Mouse (Mus musculus) left cerebral cortex, adult 9 months (tissue): Measurements from ENCODE around the gene Lrmda.
"Not testable (repeated sequence)": the region's sequence is repeated elsewhere in the genome, so short reads cannot be mapped to it uniquely, and the experiment has no call there.

Experiments
- DNase-seq, 2 experiments: peaks; one replicate each; pipeline ENCODE4 v3.0.0; 2022; ENCODE audit warnings: low spot score in 2 of 2

The Lrmda gene

DNA sequence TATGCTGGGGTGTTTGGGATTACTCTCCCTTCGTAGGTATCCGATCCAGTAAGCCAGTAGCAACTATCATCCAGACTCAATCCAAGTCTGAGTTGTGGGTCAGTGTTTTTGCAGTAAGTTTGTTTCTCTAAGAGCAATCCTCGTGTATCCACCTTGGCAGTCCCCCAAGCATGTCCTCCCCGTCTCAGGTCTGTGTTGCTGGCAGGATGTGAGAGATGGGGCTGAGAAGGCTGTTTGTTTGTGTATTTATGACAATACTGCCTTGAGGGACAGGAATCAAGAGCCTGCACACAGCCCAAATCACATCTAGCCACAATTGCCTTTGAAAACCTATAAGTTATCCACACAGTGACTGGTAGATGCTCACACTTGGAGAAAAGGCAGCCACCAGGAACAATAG is 567.3 kb downstream of the Lrmda start:
- no peak for DNase-seq

DNA sequence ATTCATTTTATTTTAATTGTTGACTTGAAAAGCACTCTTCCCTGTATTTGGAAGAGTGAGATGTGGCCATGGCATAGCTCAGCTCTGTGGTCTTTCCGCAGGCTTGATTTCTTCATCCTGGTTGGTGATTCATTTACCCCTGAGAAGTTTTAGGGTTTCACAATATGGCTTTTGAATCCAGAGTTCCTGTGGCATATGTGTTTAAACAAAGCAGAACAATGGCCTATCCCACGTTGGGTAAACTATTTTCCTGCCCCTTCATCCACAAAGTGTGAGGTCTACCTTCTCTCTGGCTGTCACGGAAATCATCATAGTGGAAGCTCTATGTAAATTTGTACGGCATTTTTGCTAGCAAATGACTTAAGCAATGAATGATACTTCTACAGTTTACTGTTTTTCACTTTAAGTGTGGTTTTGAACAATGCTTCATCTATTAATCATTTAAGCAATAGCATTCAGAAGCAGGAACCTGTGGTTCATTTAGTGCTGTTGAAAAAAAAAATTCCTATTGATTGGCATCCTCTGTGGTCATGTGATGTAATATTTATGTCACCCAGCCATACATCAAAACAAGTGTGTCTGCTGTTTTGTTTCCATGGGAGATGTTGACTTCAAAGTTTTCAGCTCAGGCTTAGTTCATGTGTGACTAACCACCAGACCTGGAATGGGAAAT is 567.9 kb downstream of the Lrmda start:
- DNase-seq, result no peak

DNA sequence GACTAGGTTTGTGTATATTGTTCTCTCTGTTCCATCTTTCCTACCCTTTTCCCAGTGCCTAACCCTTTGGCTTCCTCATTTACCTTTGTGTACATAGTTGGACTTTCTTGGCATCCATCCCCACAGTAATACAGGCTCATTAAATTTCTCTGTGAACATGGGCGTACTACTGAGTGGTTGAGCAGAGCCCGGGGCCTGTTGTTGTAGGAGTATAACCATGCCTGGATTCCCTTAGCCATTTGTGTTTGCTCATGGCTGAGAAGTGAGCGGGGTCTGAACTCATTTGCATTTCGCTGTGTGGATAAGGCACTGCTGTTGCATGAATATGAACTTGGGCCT is 568.4 kb downstream of the Lrmda start:
- DNase-seq, result no peak

DNA sequence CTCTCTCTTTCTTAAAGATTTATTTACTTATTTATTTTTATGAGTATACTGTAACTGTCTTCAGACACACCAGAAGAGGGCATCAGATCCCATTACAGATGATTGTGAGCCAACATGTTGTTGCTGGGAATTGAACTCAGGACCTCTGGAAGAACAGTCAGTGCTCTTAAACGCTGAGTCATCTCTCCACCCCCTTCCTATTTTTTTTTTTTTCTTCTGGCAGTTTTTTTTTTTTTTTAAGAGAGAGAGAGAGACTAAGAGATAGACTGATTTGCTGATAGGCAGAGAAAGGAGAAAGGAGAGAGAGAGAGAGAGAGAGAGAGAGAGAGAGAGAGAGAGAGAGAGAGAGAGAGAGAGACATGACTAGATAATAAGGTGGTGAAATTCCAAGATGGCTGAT is 568.9 kb downstream of the Lrmda start:
- not testable (repeated sequence) for DNase-seq

DNA sequence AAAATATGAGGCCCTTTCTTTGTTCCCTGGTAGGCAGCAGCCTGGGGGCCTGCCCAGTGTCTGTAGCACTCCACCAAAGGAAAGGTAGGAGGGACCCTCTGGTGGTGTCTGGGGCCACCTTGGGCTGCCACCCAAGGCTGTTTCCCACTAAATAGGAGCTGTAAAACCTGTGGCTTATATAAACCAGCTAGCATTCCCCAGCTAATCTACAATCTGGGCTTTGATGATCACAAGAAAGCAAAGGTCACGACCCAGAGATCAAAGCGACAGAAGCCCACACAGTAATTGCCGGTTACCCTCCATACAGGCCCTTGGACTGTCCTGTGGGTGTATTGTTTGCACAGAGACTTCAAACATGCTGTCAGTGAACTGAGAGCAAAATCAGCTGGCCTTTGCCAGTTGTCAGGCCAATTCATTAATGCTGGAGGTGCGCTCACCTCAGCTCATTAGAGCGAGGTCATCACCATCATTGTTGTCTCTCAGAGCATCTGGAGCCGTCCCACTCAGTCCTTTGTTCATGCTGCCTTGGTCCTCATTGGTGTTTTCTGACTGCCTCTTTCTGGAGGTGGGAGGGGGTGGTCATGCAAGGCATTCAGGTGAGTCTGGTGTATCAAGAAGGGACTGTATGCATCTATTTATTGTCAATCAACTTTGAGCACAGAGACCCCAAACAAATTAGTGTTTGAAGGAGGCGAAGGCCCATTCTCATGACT is 570.1 kb downstream of the Lrmda start:
- no peak for DNase-seq

DNA sequence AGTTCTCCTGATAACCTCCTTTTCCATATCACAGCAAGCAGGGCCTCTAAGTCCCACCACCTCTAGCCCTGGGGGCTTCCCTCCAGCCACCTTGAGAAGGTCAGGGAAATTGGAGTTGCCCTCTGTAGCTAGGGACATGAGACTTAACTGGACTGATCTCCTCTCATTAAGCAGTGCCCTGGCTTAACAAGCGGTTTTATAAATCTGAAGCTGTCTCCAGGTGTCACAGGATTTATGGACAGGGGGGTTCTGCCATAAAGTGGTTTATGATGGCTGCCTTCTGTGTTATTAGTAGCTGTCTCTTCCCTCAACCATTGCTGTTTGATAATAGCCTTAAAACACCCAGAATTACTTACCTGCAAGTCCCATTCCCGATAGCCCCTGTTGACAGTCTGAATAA is 571.7 kb downstream of the Lrmda start:
- DNase-seq, result no peak

DNA sequence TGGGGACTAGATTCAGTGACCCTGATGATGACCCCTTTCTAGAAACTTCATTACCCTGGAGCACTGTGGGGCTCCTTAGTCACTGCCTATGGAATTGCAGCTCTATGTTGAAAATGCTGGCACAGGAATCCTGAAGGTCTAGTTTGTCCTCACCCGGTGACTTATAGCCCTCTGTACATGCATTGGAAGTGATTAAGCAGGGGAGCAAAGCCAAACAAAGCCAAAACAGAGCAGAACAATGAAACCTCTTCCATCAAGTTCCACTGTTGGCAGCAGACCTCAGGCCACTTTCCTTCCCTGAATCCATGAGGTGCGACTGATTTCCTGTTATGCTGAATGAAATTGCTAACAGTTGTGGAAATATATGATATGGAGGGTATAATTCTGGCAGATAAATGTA is 578.0 kb downstream of the Lrmda start:
- no peak for DNase-seq

DNA sequence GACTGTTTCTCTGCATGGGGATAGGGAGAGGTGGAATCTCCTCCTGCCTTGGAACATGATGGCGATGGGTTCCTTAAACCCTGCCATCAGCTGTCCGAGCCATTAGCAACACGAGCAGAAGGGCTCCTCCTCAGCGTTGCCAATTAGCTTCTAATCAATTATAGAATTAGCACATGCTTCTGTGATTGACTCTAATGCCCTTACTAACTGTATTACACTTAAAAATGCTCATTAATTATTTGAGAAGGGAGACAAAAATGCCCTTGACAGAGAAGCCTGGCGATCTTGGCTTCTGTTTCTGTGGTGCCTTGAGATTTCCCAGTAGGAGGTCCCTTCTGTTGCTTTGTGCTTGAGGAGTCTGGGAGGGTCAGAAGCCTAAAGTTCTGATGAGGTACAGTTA is 579.1 kb downstream of the Lrmda start:
- no peak for DNase-seq

DNA sequence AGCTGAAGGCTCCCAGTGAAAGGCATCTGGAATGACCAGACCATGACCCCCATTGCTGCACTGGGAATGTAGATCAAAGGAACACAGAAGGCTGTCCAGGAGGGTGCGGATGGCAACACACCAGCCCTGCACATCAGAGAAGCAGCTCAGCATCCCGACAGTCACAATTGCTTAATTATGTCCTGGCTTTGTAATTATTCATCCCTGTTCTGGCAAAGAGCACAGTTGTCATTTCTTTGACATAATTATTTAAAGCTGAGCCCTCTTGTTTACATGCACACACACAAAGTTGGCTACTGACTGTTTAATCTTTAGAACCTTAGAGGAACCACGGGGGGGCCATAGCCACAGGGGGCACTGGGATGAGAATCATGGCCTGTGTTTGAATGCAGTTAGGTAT is 580.7 kb downstream of the Lrmda start:
- no peak for DNase-seq

DNA sequence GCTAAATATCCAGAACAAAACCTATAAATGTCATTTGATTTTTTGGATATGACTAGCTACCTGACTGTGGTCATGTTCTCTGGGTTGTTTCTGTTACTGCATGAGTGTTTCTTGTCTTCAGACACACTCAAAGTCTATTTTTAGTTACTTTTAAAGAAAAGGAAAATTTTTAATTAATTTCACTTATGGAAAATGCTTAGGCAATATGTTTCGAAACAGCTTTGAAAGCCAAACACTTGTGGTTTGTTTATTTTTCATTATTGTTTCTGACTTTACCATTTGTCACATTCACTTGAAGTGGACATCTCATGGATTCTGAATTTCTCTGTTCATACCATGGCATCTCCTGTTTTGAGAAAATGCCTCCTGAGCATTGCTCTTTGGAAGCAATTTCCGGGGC is 582.8 kb downstream of the Lrmda start:
- no peak for DNase-seq

DNA sequence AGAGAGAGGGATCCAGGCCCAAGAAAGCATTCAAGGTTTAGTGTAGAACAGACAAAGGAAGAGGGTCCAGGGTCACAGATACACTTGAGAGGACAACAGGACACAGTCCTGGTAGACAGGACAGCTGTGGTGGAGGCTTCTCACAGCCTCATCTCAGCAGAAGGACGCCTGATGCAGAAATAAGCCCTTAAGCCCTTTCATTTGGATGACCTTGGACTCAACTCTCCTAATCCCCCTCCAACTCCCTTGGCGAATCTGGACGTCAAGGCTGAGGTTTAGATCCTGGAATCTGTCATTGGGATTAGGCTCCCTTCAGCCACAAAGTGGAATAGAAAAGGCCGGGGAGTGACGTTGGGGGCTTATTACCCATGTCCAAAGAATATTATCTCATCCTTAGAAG is 589.1 kb downstream of the Lrmda start:
- DNase-seq, result no peak

DNA sequence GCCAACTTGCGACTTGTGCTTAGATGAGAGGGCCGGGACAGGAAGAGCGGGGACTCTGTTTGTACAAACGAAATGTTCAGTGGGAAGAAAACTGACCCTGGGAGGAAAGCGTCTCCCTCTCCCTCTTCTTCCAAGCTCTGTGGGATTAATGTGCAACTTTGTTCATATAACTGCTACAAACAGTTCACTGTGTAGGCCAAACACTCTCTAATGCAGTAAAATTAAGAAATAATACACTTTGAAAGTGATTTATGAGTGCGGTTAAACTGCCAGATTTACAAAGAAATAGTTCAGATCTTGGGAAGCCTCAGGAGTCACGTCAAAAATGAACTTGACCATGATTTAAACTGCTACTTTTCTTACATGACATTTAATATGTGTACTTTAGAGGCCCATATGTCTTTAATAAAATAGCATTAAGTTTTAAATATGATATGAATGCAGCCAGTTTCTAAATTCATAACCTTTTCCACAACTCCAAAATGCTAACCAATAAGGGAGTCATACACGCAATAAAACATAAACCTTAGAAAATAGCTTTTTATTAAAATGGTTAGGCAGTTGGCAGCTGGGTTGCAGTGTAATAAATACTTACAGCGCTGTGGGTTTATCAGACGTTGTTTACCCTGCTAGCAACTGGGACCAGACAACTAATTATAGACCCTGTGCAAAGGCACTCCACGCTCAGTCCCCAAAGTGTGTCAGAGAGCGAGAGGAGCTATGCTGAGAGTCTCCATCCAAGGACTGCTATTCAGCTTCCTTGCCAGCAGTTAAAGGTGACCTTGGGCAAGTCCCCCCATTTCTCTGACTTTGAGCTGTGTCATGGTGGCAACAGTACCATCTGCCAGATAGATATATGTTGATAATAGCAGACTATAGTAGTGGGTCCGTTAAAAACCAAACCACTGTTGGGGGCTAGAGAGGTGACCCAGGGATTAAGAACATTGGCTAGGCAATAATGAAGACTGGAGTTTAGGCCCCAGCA is 590.0 kb downstream of the Lrmda start:
- no peak for DNase-seq

DNA sequence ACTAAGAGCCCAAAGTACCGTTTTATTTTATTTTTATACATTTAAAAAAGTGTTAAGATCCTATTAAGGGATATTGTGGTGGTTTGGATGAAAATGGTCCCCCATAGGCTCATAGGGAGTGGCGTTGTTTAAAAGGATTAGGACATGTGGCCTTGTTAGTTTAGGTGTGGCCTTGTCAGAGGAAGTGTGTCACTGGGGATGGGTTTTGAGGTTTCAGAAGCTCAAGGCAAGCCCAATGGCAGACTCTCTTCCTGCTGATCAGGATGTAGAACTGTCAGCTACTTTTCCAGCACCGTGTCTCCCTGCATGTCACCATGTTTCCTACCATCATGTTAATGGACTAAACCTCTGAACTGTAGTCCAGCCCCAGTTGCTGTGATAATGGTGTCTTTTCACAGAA is 591.5 kb downstream of the Lrmda start:
- no peak for DNase-seq

DNA sequence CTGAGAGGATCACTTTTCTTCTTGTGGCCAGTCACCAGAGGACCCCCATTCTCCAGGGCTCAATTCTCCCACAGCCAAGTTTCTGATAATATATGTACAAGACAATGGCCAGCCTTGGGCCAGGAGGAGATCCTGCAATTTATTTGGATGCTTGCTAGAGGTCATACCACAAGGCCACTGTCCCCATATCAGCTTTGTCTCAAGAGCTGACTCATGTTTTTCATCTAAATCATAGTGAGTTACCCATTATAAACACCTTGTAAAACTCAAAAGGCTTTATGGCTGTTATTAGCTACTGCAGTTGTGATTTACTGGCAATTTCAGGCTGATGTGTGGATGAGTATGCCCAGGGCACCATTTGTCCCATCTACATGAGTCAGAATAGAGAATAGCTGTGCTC is 600.7 kb downstream of the Lrmda start:
- DNase-seq, result no peak

DNA sequence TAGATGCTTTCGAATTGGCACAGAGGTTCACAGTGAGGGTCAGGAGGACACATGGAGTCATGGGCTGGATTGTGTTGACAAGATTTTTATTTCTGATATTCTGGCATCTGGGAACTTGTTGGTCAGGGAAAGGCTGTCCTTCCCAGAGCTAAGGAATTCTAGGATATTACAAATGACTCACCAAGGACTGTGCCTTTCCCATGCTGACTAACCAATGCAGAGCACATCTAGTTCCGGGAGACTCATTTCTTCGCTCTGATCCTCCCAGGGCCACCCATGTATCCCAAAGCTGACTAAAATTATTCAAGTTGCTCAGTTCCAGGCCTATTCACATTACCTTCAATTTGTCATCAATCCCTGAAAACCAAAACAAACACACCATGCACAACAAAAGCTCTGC is 602.4 kb downstream of the Lrmda start:
- no peak for DNase-seq

DNA sequence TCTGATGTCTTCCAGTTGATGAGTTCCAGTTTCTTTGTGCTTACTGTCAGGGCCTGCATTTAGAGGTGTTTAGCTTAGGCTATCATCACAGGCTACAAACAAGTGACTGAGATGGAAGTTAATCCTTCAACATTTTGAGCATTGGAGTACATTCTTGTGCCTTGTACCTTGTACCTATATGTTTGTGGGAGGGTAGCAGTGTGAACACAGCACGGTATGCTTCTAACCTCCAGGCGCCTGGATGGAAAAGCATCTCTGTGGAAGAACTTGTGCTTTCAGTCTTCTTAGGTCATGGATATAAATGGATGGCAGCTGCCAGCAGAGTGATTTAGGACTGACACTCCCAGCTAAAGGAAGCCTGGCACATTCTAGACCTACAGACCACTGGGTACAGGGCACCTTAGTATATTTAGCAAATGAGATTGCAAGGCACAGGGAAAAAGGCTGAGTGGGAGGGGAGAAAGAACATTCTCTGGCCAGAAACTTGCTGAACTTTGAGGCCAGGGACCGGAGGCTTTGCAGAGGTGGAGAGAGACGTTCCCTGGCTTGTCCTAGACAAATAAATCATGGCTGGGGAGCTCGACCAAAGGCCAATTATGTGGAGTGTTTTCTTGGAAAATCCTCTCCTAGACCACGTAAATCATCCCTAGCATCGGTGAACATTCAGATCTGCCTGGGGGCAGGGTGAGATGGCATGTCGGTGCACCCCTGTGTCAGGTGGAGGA is 607.8 kb downstream of the Lrmda start:
- no peak for DNase-seq

DNA sequence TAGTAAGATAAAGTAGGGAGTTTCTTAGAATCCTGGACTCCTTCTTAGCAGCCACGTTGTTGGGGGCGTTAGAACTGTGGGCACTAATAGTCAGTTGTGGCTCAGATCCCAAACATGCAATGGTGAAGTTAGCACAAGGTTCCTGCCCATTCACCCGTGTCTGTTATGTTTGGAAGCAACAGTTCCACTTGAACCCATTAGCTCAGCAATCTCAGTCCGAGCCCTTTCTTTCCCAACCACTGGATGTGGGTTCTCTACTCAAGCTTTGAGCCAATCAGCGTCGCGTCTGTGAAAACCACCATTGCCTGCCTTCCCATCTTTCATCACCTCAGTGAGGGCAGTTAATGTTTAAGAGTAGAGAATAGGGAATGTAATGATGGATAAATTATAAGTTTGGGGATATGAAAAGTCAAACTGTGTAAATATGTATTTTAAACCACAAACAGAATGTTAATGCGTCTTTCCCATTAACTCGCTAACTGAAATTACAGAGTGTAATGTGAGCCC is 610.9 kb downstream of the Lrmda start:
- DNase-seq, result no peak

DNA sequence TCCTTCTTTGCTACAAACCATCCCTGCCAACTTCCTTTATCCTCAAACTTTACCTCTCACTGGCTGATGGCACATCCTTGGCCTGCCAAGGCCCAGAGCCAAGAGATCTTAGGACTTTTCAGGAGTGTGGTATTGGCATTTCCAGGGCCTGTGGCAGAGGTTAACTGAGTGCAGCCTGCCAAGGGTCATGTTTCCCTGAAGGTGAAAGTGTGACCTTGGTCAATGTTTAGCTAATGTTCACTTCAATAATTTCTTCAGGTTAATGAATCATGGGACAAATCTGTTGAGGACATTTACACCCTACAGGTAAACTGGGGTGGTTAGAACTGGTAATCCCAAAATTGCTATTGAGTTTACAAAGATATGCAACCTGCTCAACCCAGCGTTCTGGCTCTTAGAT is 614.1 kb downstream of the Lrmda start:
- DNase-seq, result no peak

DNA sequence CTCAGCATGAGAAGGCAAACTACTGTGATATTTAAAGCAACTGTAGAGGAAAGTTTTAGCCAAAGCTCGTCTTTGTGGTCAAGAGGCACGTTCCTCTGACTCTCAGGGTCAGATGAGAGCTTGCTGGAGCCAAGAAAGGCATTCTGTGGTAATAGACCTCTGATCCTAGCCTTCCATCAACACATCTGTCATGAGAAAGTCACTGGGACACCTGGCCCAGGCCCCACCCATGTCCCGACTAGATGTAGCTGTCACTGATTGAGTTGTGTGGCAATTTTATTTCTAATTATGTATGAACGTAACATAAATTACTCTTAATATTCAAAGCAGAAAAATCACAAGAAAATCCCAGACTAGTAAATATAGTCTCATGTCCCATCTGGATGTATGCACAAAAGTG is 624.0 kb downstream of the Lrmda start:
- no peak for DNase-seq

DNA sequence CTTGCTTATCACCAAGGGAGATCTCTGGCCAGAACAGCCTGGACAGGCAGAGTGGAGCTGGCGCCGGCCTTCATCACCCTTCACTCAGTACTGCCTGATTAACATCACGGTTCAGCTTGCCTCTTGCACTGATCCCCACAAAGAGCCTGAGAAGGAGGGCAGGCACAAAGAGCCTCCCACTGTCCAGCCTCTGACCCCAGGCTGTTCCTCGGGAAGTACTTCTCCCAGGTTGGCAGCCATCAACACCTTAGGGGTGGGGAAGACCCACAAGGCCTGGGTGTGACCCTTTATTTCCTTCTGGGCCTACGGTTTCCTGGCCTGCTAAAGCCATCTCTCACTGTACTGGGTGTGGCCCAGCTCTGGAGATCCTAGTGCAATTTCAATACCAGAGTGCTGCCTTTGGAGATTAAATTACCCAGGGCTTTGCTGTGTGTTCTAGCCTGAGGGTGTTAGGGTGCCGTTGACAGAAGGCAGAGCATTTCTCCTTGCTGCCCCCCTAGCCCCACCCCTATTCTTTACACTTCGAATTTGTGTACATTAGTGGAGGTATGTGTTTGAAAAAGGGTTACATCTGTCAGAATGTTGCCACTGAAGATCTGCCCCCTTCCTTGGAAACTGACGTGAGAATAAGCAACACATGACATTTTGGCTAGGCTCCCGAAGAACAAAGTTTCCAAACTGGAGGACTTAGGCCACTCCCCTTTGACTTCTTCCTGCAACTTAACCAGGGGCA is 628.5 kb downstream of the Lrmda start:
- DNase-seq, result no peak

DNA sequence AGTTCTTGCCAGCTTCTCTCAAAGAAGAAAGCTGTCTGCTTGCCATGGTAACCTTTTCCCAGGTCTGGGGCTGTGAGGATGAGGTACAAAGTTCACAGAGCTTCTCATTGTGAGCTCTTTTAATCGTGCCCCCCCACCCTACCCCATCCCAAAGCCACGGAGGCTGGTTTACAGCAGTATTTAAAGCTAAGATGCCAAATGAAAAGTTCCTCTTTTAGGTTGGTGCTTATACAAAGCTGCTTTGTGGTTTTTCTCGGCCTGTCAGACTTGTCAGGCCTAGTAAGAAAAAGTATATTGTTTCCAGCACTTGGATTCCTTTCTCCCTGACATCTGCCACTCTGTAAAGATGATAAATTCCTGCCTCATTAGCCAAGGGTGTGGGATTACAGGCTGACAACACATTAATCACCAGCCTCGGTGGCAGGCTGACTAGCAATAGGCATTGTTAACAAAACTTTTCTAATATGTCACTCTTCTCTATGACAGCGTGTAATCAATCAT is 629.9 kb downstream of the Lrmda start:
- no peak for DNase-seq
